Mouse (Mus musculus) adrenal gland, adult 8-10 months (tissue): ENCODE data around the gene Fam166b. TPM values are rescaled to one million over a fixed set of nuclear protein-coding genes. Genes with fewer than 3 reads are reported as not detected.

Experiments used
- DNase-seq: peaks from one replicate; pipeline ENCODE4 v3.0.0; 2022
- total RNA-seq, 4 experiments: library from RNA; stranded (reverse); gene quantifications; 2 replicates each; pipeline ENCODE4 v1.2.4; 2022

The Fam166b gene
- total RNA-seq, 4 experiments from 2014 or later: not detected

DNA sequence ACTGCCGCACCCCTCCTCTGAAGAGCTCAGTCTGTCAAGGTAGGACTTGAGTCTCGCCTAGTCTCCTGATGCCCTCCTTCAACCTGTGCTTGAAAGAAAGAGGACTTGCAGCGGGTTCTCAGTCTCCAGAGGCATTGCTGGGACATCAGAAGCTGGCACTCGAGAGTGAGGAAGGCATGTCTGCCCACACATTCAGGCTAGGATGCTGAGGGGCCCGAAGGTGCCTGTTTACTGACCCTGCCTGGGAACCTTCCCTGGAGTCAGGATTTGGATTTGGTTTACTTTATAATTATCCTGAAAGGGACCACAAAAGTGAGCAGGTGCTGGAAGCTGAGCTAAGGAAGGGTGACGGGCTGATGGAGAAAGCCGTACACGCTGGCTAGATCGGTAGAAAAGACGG, 27.4 kb downstream of the Fam166b start:
- no peak for DNase-seq

DNA sequence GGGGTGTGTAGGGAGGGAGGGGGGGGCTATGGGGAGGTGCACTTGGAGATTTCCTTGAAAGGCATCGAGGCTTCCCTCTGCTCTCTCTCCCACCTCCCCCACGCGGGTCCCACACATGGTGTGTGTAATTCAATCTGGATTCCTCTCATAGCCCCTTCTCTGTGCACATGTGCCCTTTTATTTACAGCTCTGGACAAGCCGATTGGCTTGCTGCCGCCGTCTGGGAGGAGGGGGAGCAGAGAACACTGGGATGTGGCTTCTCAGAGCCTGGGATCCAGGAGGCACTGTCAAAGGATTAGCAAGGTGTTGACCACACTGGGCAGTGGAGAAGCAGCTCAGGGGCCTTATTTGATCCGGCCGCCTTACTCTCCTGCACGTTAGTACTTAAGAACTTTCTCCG, 28.0 kb downstream of the Fam166b start:
- no peak for DNase-seq

DNA sequence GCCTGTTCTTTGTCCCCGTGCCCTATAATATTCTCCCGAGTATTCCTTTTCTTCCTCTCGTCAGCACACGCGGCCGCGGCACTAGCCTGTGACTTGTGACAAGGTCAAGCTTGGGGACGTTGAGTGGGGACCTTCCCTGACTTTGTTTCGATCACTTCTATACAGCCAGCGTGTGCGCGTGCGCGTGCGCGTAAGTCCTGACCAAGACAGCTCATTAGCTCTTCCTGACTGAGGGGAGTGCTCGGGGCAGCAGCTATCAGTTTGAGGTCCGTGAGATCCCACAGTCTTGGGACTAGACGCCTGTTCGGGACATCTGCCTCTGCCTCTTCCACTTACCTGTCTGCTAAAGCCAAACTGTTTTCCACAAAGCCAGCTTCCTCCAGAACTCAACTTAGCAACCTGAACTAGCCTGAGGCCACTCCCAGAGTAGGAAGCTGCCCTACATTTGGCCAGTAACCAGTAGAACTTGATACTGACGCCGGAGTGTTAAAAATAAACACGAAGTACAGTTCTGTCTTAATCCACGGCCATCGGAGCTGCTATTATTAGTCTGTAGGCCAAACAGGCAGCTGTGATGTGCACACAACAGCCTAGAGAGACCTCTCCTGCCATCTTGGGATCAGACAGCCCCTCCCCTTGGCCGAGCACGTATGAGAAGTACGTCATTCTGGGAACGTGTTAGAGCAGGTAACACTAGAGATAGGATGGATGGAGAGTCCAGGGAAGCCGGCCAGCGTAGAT, 29.4 kb downstream of the Fam166b start:
- DNase-seq: no peak

DNA sequence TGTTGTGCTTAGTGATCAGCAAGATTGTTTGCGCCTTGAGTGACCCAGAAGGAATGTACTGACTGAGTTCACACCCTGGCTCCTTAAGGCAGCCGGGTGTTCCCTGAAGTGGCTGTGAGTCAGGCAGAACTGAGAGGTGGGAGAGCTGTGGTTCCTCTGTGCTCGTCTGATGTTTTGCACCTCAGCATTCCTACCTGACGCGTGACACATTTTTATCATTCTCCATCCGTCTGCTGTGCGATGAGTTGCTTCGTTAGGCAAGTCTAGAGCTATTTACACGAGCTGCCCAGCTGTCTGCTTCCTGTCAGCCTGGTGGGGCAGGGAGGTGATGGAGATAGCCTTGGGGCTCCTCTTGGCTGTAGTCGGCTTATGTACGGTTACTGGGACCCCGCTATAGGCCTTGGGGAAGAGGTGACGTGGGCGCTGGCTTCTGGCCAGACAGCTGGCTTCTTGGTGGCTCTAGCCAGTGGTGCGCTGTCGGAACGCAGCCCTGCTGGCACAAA, 30.1 kb downstream of the Fam166b start:
- no peak for DNase-seq

DNA sequence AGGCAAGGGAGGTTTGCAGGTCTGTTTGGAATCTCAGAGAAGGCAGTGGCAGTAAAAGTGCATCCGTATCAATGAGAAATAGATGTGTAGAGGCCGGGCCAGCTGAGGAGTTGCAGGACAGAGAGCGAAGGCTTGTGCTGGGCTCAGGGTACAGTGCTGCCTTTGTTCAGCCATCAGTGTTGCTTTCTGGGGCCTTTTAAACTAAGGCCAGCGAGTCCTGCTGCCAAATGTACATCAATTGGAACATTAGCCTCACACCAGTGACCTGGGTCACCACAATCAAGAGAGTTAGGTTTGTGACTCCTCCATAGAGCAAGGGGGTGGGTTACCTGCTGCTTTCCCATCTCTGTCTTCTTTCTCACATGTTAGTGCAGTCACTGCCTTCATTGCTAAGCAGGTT, 30.9 kb downstream of the Fam166b start:
- DNase-seq: no peak

DNA sequence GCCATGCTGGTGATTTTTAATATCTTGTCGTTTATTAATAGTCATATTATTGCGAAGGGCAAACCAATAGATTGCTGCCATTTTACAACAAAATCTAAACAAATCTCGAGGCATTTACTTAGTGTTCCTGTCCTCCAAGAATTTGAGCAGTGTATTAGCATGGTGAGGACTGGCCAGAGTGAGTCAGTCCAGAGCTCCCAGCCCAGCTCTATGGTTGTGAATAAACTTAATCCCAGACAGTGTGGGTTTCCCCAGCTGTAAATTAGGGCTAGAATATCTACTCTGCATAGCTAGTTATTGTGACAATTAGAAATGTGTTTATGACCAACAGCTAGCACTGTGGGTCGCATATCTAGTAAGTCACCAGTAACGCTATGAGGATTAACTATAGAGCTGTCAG, 32.6 kb downstream of the Fam166b start:
- no peak for DNase-seq

DNA sequence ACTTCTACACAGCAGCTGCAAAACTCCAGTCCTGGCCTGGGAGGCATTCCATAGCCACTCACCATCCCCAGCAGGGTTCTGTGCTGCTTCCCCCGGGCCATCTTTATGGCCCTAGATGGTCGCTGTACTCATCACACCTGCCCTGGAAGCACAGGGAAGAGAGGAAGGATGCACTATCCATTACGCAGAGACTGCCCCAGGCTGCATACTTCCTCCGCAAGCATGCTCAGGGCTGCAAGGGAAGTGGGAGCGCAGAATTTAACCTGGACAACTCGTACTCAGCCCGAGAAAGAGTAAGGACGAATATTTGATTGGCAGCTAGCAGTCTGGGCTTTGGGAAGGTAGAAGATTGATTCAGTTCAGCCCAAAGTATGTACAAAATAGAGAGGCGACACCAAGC, 33.1 kb downstream of the Fam166b start:
- no peak for DNase-seq

DNA sequence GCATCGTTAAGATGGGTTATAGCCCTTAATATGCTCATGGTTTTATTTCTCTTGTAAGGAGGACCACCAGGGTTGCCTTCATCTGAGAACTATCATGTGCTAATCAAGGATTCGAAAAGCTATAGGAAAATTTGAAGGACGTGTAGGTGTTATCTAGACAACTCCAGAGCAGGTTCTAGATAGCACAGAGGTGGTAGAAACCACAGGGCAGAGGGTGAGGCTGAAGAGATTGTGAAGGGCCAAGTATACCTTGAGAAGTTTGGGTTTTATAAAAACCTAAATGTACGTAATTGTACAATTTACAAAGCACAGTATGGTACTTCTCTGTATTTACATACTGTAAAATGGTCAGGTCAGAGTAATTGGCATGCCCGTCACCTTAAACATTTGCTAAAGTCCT, 33.8 kb downstream of the Fam166b start:
- no peak for DNase-seq

DNA sequence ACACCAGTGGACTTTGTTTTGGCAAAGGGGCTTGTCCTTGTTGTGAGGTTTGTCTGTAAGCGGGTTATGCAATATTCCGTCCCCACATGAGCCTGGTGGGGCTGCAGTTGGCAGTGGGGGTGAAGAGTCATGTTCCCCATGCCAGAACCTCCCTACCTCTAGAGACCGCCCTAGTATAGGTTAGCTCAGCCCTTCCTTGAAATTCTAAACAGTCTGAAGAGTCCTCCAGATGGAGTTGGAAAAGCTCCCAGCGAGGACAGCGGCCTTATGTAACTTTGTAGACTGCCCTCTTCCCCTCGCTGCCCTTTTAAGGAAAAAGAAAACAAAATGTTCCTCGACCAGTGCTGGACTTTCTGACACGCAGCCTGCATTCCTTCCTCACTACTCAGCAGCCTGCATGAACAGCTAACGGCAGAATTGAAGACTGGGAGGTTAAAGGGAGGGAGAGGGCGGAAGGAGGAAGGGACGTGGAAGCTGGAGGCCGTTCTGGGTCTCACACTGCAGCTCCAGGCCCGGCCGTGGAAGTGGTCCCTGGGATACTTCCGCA, 34.5 kb downstream of the Fam166b start:
- peak; percentile 87 for DNase-seq

DNA sequence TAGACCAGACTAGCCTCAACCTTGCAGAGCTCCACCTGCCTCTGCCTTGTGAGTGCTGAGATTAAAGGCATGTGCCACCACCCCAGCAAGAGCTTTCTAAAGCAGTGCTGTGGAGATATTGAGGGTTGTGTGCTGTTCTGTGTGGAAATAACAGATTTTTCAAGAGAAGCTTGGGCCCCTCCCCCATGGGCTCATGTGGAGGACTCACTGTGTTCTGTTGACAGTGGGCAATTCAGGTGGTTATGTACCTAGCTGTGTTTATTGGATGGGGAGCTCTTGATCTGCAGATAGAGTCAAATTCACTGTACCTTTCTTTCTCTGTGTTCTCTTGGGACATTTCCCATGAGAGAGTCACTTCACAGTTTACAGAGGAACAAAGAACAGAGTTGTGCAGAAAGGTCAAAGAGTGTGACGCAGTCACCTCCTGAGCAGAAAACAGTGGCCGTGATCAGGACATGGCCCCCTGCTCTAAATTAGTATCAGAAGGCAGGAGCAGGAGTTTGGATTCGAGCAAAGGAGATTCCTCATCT, 37.3 kb downstream of the Fam166b start:
- DNase-seq: no peak

DNA sequence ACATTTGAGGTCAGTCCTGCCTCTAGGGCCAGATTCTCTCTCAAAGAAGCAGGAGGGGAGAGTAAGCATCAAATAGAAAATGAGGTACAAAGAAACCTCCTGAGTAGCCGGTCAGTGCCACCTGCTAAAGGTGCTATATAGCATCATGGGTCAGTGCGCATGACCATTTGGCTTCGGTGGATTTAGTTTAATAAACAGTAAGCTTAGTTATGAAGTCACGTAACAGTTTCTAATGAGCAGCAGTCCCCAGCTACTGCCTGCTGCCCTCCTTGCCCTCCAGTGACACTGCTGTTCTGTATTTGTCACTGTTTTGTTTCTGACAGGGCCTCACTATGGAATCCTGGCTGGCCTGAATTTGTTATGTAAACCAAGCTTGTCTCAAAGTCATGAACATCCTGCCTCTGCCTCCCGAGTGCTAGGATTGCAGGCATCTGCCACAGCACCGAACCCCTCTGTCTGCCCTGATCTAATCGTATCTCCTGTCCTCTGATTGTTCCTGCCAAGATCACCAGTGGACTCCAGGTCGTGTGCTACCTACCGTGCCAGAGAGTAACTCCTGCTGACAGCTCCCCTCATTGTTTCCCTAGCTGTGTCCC, 39.0 kb downstream of the Fam166b start:
- DNase-seq: no peak

DNA sequence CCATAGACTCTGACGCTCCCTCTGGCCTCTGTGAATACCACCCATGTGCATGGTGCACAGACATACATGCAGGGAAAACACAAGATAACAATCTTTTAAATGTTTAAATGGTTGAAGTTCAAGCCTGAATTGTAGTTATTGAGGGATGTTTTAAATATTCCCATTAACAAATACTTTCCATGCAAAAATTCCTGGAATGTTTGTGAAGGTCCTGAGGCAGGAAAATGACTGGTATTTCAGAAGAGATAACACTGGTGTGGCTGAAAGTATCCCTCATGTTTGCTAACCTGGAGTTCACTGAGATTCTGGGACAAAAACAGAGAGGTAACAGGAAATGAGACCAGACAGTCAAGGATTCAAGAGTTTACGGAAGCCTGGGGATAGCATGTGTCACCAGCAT, 39.5 kb downstream of the Fam166b start:
- no peak for DNase-seq

DNA sequence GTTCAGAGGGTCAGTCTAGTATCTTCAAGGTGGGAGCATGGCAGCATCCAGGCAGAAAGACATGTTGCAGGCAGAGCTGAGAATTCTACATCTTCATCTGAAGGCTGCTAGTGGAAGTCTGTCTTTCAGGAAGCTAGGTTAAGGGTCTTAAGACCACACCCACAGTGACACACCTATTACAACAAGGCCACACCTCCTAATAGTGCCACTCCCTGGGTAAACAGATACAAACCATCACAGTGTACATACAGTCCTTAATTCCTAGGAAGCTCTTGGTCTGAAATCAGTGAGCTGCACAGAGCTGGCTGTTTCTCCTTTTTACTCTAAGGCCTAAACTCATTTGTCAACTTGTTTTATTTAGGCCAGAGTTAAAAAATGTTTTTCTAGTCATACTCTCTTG, 42.0 kb downstream of the Fam166b start:
- DNase-seq: no peak

DNA sequence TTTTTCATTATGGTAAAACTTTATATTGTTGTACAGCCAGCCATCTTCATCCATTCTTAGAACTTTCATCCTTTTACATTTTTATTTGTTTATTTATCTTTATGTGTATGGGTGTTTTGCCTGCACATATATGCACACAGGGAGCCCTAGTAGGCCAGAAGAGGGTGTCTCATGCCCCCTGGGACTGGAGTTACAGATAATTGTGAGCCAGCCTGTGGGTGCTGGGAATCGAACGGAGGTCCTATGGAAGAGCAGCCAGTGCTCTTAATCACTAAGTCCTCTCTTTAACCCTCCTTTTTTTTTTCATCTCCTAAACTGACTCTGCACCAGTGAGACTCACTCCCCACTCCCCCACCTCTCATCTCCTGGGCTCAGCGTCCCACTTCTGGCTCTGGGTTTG, 44.4 kb downstream of the Fam166b start:
- DNase-seq: no peak

DNA sequence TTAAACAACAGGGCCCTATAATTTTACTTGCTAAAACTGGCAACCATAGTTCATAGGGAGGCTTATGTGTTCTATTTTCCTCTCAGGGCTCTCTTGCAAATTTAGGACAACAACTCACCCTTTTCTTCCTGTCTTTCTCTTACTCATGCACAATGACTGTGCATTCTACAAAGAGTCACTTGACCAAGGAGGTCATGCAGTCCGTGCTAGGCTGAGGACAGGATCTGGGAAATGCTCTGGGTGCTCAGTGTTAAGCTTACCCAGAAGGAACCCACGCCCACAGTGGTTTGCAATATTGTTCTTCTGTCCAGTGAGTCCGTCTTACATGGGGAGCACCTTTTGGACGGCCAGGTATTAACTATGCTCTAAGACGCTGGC, 44.9 kb downstream of the Fam166b start:
- DNase-seq: no peak

DNA sequence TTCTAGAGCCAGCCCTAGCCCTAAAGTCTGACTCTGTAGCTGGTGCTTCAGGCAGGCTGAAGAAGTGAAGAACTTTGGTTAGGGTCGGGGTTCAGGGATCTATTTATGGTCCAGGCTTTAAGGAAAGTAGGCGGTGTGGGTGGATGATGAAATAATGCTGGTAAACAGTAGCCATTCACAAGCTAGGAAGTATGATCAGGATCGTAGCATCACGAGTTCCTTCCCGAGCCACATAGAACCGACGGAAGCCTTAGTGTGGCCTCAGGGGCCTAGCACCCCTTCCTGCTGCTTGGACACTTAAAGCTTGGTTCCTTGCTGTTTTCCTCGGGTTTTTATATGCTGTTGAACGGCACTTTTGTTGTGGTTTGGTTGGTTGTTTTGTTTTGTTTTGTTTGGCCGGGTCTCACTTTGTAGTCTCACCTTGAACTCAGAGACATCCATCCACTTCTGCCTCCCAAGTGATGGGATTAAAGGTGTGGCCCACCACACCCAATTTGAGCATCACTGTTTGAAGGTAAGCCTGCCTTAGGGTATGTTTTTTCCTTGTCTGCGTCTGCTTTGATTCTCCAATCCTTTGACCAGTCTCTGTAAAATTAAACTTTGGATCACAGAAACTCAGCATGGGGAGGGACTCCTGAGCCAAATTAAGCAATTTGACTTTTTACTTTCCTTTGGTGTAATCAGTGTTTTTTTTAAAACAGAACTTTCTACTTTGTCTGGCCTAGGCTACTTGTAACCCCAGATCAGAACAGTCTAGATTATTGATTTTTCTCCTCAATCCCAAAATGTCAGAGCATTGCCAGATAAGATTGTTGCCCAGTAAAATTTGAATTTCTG, 45.5 kb downstream of the Fam166b start:
- DNase-seq: no peak

DNA sequence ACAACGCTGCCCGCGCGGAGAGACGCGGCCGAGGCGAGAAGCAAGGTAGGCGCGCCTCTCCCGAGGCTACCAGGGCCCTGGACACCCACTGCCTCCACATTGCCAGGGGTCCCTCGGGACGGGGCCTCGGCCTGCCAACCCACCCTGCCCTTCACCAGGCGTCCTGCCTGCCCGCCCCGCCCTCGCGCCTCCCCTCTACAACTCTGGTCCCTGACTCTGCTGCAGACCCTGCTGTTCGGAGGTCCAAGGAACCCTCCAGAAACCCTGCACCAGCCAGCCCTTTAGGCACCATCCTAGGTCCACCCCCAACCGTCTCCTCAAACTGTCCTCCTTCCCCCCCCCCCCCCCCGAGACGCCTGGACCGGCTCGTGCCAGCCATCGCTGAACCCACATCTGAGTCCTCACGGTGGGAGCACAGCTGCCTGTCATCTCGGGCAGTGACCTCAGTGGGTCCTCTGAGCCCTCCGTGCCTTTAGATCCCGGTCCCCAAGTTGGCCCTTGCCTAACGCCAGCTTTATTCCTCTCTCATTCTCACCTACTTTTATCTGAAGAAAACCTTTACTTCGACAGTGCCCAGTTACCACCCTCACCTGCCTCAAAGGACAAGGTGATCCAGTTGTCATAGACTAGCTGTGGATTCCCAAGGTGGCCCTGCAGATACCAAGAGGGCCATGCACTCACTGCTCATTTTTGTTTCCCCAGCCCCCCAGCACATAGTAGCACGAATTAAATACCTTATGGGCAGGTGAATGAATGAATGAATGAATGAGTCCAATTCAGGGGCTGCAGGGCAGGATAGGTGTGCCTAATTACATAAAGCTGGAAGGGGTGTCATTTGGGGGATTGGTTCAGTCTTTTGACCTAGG, 46.5 kb downstream of the Fam166b start:
- no peak for DNase-seq

DNA sequence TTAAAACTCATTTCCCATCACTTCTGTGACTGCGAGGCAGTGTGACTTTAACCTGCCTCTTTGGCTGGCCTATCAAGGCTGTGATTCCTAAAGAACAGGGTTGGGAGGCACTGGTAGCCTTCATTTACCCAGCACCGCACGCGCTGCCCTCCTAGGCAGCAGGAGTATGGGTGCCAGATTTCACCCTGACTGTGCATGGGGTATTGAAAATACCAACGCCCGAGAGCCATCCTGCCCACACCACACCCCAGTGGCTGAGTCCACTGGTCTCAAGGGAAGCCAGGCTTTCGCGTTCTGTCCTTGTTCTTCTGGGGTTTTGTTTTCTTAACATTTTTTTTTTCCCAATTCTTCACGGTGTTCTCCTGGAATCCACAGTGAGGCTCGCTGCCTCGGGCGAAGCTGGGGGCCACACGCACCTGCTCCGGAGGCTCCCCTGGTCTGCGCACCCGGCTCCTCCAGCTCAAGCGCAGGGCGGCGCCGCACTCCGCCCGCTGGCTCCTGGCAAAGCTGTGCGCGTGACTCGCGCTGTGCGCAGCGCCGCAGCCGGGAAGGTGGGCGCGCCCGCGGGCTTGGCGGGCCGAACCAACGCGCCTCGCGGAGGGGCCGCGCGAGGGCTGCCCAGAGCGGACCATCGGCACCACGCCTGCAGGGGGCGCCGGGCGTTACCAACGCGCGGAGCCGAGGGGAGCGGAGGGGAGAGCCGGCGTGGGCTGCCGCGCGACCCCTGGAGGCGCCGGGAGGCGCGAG, 47.4 kb downstream of the Fam166b start, which contains the start of gene Rusc2:
Gene Rusc2, plus strand, starts transcription at position 572 of the 747 bp plus-strand sequence.
- DNase-seq: peak; percentile 85

DNA sequence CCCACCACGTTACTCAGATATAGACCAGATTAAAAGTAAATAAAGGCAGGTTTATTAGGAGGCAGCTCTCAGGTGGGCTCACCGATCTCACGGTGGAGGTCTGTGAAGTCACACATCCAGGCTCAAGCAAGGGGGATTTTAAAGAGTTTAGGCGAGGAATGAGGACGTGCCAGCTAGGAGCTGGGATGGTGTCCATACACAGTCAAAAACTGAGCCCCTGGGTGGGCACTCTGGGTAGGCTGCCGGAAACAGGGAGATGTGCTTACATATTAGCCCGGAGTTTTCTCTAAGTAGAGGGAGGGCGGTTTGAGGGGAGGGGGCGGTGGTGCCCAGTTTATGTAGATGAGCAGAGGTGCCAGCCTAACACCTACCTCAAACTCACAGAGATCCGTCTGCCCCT, 48.0 kb downstream of the Fam166b start:
- DNase-seq: no peak

DNA sequence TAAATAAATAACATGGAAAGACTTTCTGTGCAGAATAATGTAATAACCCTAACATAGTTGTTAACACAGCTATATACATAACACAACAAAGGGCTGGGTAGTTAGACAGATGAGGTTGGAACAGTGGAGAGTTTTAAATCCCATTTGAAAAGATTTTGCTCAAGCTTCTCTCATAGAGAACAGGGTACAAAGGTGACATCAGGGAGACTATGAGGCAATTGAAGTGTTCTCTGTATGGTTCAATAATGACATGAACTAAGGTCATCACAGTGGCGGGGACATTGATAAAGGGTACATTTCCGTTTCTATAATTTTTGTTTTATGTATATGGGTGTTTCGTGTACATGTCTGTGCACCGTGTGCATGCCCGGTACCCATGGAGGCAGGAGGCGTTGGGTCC, 49.3 kb downstream of the Fam166b start:
- no peak for DNase-seq
